Mouse (Mus musculus): ENCODE data around the gene Piezo1.

- TF ChIP-seq EP300 (IDR thresholded peaks at IDR 0.05; ENCODE audit: insufficient read depth, low read depth, low read length) (peak; percentile 78), POLR2A (IDR thresholded peaks at IDR 0.05; ENCODE audit: insufficient read depth, low read depth, low read length) (peak; percentile 56), CTCF (IDR thresholded peaks at IDR 0.05) (no peak)
These were observed 106.9 kb downstream of the Piezo1 start for GRCm38 (mm10) chr8:122444058-122444748.
